Mouse (Mus musculus): ENCODE measurements around the gene Mars2. TPM values are rescaled to one million over a fixed set of nuclear protein-coding genes. Genes with fewer than 3 reads are reported as not detected.
A peak's percentile ranks its signal among the peaks of the same experiment; 100 is the strongest.

Gene Mars2
- polyA plus RNA-seq (2012; rRNA removed): 1.8 and 1.9 TPM in 2 replicates

GRCm38 (mm10) chr1:55236890-55237642 is at the start of gene Mars2:
Mars2 (plus strand) TSS chr1:55237177.
- peak within 1 kb of the TSS; percentile 75 for H3K27ac ChIP-seq (ENCODE audit: control insufficient read depth, insufficient read depth, low read depth, low read length)
- no peak for TF ChIP-seq CTCF (IDR thresholded peaks at IDR 0.05; ENCODE audit: control insufficient read depth, insufficient read depth, insufficient replicate concordance, low read depth, low read length)
- TF ChIP-seq POLR2A (IDR thresholded peaks at IDR 0.05; ENCODE audit: control insufficient read depth, low read depth, low read length): peak; percentile 93

DNA sequence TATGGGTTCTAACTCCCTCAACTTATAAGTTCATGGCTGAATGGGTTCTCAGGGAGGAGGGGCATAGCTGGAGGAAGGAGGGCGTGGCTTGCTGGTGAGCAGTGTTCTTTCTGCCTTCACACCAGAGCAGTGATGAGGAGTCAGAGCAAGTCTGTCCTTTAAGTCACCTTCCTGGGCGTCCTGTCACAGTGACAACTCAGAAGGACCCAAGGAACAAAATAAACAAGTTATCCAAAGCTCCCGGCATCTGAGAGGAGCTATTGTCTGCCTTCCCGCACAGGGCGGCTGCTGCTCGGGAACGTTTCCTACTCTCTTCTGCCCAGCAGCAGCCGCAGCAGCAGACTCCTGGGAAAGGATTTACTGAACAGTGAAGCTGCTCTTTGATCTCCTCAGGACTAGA is 45.0 kb upstream of the Mars2 start:
- Histone ChIP-seq H3K27ac (ENCODE audit: control insufficient read depth, insufficient read depth, low read depth, low read length) (no peak overlapping the region), H3K36me3 (ENCODE audit: control insufficient read depth, insufficient read depth, low read length) (no peaks in the 10 kb centered on the region), H3K27me3 (ENCODE audit: control insufficient read depth, insufficient read depth, low read length) (no peaks in the 10 kb centered on the region), H3K4me1 (ENCODE audit: control insufficient read depth, insufficient read depth, low read length) (peaks cover 3% of the 10 kb centered on the region; the same call in 1 of the 2 replicates), H3K4me3 (ENCODE audit: control insufficient read depth, low read depth, low read length) (no peak overlapping the region)
- no peak for TF ChIP-seq CTCF (IDR thresholded peaks at IDR 0.05; ENCODE audit: control insufficient read depth, insufficient read depth, insufficient replicate concordance, low read depth, low read length)
- no peak for TF ChIP-seq POLR2A (IDR thresholded peaks at IDR 0.05; ENCODE audit: control insufficient read depth, low read depth, low read length)

More at GRCm38 (mm10) chr1:55236890-55237642, at the start of gene Mars2:
- Histone ChIP-seq H3K4me3 (ENCODE audit: control insufficient read depth, low read depth, low read length) (peak within 1 kb of the TSS; percentile 90), H3K27me3 (ENCODE audit: control insufficient read depth, insufficient read depth, low read length) (no peaks in the 10 kb centered on the region), H3K4me1 (ENCODE audit: control insufficient read depth, insufficient read depth, low read length) (peaks cover 5% of the 10 kb centered on the region), H3K36me3 (ENCODE audit: control insufficient read depth, insufficient read depth, low read length) (no peaks in the 10 kb centered on the region; the same call in 1 of the 2 replicates)

DNA sequence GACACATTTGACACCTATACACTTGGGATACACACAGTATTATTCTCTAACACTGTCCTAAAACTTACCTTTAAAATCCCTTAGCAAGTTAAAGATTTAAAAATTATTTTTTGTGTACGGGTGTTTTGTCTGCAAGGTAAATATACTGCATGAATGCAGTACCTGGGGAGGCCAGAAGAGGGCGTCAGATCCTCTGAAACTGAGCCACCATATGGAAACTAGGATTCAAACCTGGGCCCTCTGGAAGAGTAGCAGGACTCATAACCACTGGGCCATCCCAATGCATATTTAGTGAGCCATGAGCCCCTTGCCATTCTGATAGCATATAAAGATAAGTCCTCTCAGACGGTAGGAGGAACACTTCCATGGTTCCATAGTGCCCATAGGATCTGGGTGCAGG is 44.2 kb upstream of the Mars2 start:
- no peak overlapping the region for H3K4me3 ChIP-seq (ENCODE audit: control insufficient read depth, low read depth, low read length)
- no peaks in the 10 kb centered on the region for H3K36me3 ChIP-seq (ENCODE audit: control insufficient read depth, insufficient read depth, low read length)
- TF ChIP-seq CTCF (IDR thresholded peaks at IDR 0.05; ENCODE audit: control insufficient read depth, insufficient read depth, insufficient replicate concordance, low read depth, low read length) (no peak), POLR2A (IDR thresholded peaks at IDR 0.05; ENCODE audit: control insufficient read depth, low read depth, low read length) (no peak)
- H3K27ac ChIP-seq (ENCODE audit: control insufficient read depth, insufficient read depth, low read depth, low read length): no peak overlapping the region
- H3K27me3 ChIP-seq (ENCODE audit: control insufficient read depth, insufficient read depth, low read length): no peaks in the 10 kb centered on the region
- H3K4me1 ChIP-seq (ENCODE audit: control insufficient read depth, insufficient read depth, low read length): peaks cover 3% of the 10 kb centered on the region; the same call in 1 of the 2 replicates

- Histone ChIP-seq H3K36me3 (ENCODE audit: control insufficient read depth, insufficient read depth, low read length) (no peaks in the 10 kb centered on the region), H3K4me3 (ENCODE audit: control insufficient read depth, low read depth, low read length) (no peak overlapping the region), H3K27ac (ENCODE audit: control insufficient read depth, insufficient read depth, low read depth, low read length) (no peak overlapping the region), H3K4me1 (ENCODE audit: control insufficient read depth, insufficient read depth, low read length) (peaks cover 3% of the 10 kb centered on the region; the same call in 1 of the 2 replicates), H3K27me3 (ENCODE audit: control insufficient read depth, insufficient read depth, low read length) (no peaks in the 10 kb centered on the region)
- TF ChIP-seq CTCF (IDR thresholded peaks at IDR 0.05; ENCODE audit: control insufficient read depth, insufficient read depth, insufficient replicate concordance, low read depth, low read length): no peak
Observed at GRCm38 (mm10) chr1:55193316-55193715, 43.7 kb upstream of the Mars2 start.

DNA sequence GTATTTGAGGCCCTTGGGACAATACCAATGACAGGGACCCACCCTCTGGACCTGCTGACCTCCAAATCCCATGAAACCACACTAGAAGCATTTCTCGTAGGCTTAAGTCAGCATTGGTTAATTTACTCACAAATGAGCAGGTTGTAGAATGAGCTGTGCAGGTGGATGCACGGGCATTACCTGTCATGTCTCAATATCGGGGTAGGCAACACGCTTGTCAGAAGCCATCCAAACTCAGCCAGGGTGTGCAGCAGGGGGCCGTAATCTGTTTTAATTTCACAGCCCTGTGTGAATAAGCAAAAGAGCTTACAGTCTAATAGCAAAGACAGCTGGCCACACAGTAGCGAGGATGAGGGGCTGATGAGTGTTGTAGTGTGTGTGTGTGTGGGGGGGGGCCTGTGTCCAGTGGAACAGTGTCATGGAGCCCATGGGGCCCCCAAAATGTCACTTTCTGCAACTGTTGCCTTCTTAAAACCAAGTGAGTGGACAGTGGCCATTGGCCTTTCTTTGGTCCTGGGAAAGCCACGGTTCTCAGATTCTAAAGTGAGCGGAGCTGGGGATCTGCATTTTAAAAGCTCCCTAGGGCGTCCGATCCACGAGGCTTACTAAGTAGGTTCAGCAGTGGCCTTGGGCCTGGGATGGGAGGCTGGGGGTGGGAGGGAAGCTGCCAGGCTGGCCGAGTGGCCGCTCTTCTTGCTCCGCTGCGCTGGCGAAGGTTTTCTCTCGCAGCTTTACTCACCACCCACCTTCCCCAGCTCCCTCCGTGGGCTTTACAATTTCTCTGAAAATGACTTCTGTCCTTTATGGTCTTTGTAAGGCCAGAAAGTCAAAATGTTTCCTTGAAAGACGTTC is 42.7 kb upstream of the Mars2 start:
- peaks cover 3% of the 10 kb centered on the region; the same call in 1 of the 2 replicates for H3K4me1 ChIP-seq (ENCODE audit: control insufficient read depth, insufficient read depth, low read length)
- no peak for TF ChIP-seq CTCF (IDR thresholded peaks at IDR 0.05; ENCODE audit: control insufficient read depth, insufficient read depth, insufficient replicate concordance, low read depth, low read length)
- no peak for TF ChIP-seq POLR2A (IDR thresholded peaks at IDR 0.05; ENCODE audit: control insufficient read depth, low read depth, low read length)
- no peak overlapping the region for H3K4me3 ChIP-seq (ENCODE audit: control insufficient read depth, low read depth, low read length)
- H3K36me3 ChIP-seq (ENCODE audit: control insufficient read depth, insufficient read depth, low read length): no peaks in the 10 kb centered on the region
- H3K27ac ChIP-seq (ENCODE audit: control insufficient read depth, insufficient read depth, low read depth, low read length): no peak overlapping the region
- H3K27me3 ChIP-seq (ENCODE audit: control insufficient read depth, insufficient read depth, low read length): no peaks in the 10 kb centered on the region

DNA sequence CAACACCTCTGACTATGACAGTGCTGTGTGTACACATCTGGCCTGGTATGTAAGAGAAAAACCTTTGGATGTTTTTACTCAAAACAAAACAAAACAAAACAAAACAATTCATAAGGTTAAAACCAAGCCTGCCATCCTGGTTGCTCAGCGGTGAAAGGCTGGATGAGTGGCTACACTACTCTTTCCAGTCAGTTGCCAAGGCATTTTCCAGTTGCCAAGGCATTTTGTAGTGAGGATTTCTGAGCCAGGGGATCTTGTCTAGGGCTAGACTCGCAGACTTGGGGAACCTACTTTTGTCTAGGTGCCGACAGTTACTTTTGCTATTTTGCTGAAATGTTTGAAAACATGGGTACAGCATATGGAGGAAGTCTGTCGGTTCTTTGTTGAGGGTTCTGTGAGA is 42.0 kb upstream of the Mars2 start:
- H3K27me3 ChIP-seq (ENCODE audit: control insufficient read depth, insufficient read depth, low read length): no peaks in the 10 kb centered on the region
- no peak for TF ChIP-seq CTCF (IDR thresholded peaks at IDR 0.05; ENCODE audit: control insufficient read depth, insufficient read depth, insufficient replicate concordance, low read depth, low read length)
- H3K27ac ChIP-seq (ENCODE audit: control insufficient read depth, insufficient read depth, low read depth, low read length): no peak overlapping the region
- H3K36me3 ChIP-seq (ENCODE audit: control insufficient read depth, insufficient read depth, low read length): no peaks in the 10 kb centered on the region
- H3K4me3 ChIP-seq (ENCODE audit: control insufficient read depth, low read depth, low read length): no peak overlapping the region
- H3K4me1 ChIP-seq (ENCODE audit: control insufficient read depth, insufficient read depth, low read length): peaks cover 3% of the 10 kb centered on the region; the same call in 1 of the 2 replicates

GRCm38 (mm10) chr1:55196327-55197003 is 40.5 kb upstream of the Mars2 start:
- peaks cover 3% of the 10 kb centered on the region; the same call in 1 of the 2 replicates for H3K4me1 ChIP-seq (ENCODE audit: control insufficient read depth, insufficient read depth, low read length)
- no peaks in the 10 kb centered on the region for H3K27me3 ChIP-seq (ENCODE audit: control insufficient read depth, insufficient read depth, low read length)
- H3K4me3 ChIP-seq (ENCODE audit: control insufficient read depth, low read depth, low read length): no peak overlapping the region
- no peak overlapping the region for H3K27ac ChIP-seq (ENCODE audit: control insufficient read depth, insufficient read depth, low read depth, low read length)
- no peaks in the 10 kb centered on the region for H3K36me3 ChIP-seq (ENCODE audit: control insufficient read depth, insufficient read depth, low read length)
- TF ChIP-seq CTCF (IDR thresholded peaks at IDR 0.05; ENCODE audit: control insufficient read depth, insufficient read depth, insufficient replicate concordance, low read depth, low read length): no peak
